Comparison of ENCODE assay signal across 36 mouse cellular contexts in genomic region chr7:30842092-30842491, GRCm38 (mm10). TPM values are rescaled to one million over a fixed set of nuclear protein-coding genes. Genes with fewer than 3 reads are reported as not detected.
DNase-seq lines count a peak whose midpoint lies in the region; ATAC-seq and TF ChIP-seq lines count a peak whose summit lies in the region.
"Had no signal": no experiment of that assay in that cellular context is flagged by ENCODE, and none has a peak within 500 bp of the region (broad histone marks: within the 10 kb centered on the region; RNA-seq: fewer than 3 reads in every experiment).

No protein-coding gene starts in this region.

- H3K36me3 ChIP-seq in heart, embryonic 10.5 days, result no peaks in the 10 kb centered on the region
- no peaks in the 10 kb centered on the region for H3K36me3 ChIP-seq in forebrain, embryonic 11.5 days (ENCODE audit: control insufficient read depth, insufficient read depth, low read length)
- H3K36me3 ChIP-seq: embryonic facial prominence, embryonic 10.5 days; forebrain, embryonic 10.5 days; midbrain, embryonic 10.5 days; neural tube, embryonic 15.5 days; stomach, embryonic 15.5 days had no signal

- no peaks in the 10 kb centered on the region for H3K9me3 ChIP-seq in heart, embryonic 10.5 days
- no peaks in the 10 kb centered on the region for H3K9me3 ChIP-seq in forebrain, embryonic 11.5 days (ENCODE audit: control insufficient read depth, low read length)
- H3K9me3 ChIP-seq: embryonic facial prominence, embryonic 10.5 days; forebrain, embryonic 10.5 days; midbrain, embryonic 10.5 days; neural tube, embryonic 15.5 days; stomach, embryonic 15.5 days had no signal

- no peak overlapping the region for H3K4me2 ChIP-seq in forebrain, embryonic 11.5 days (ENCODE audit: low read depth, low read length, severe bottlenecking)
- H3K4me2 ChIP-seq: neural tube, embryonic 15.5 days; stomach, embryonic 15.5 days had no signal

- no peak overlapping the region for H3K4me3 ChIP-seq in bone marrow macrophage, adult 2 months (ENCODE audit: insufficient read depth, low read length)
- H3K4me3 ChIP-seq in heart, embryonic 10.5 days, result no peak overlapping the region
- H3K4me3 ChIP-seq in forebrain, embryonic 11.5 days (ENCODE audit: low read depth, low read length), result no peak overlapping the region
- H3K4me3 ChIP-seq: embryonic facial prominence, embryonic 10.5 days; forebrain, embryonic 10.5 days; heart, adult 2 months; midbrain, embryonic 10.5 days; neural tube, embryonic 15.5 days; stomach, embryonic 15.5 days had no signal

- no peak overlapping the region for H3K9ac ChIP-seq in forebrain, embryonic 11.5 days (ENCODE audit: low read length)
- H3K9ac ChIP-seq: forebrain, postnatal 0 days; neural tube, embryonic 15.5 days; stomach, embryonic 15.5 days had no signal

- 79% methylated on average over 5 of the region's 5 CpGs for WGBS in heart, embryonic 10.5 days
- 82% methylated on average over 5 of the region's 5 CpGs for WGBS in forebrain, embryonic 11.5 days

- peak; percentile 96 for DNase-seq in 416B (ENCODE audit: low read depth)
- peak; percentile 62 to 71 for DNase-seq in B cell, adult 2 months
- DNase-seq in heart, embryonic 10.5 days (ENCODE audit: low spot score), result no peak
- DNase-seq in adrenal gland, postnatal 4 days (ENCODE audit: low spot score in 2 of 2), result no peak
- no peak for DNase-seq in forebrain, embryonic 11.5 days (ENCODE audit: low spot score)
- DNase-seq: adrenal gland, postnatal 10 days; cerebellum, adult 8-10 months; cerebellum, postnatal 36 days; forebrain, postnatal 0 days; gastrocnemius, postnatal 14 days; heart, adult 2 months; heart, postnatal 4 days; kidney, postnatal 36 days; layer of hippocampus, postnatal 36 days; lung, postnatal 10 days; thymus, postnatal 25 days had no signal

- H3K4me1 ChIP-seq in bone marrow macrophage, adult 2 months (ENCODE audit: control insufficient read depth, insufficient read depth, low read length), result peaks cover 18% of the 10 kb centered on the region
- peaks cover 13% of the 10 kb centered on the region; the same call in 1 of the 2 replicates for H3K4me1 ChIP-seq in heart, embryonic 10.5 days
- no peaks in the 10 kb centered on the region for H3K4me1 ChIP-seq in forebrain, embryonic 11.5 days (replicated peaks; ENCODE audit: control insufficient read depth, insufficient read depth, low read length)
- H3K4me1 ChIP-seq: forebrain, embryonic 10.5 days; stomach, embryonic 15.5 days had no signal

- ATAC-seq in megakaryocyte progenitor cell, adult 5-6 weeks (replicated peaks; ENCODE audit: poor library complexity), result peak; percentile 87
- no peak for ATAC-seq in forebrain, embryonic 11.5 days (replicated peaks; ENCODE audit: low FRiP score)
- ATAC-seq: CD4-positive, CD25-positive, alpha-beta regulatory T cell, adult 4 months; forebrain, postnatal 0 days; hindbrain, embryonic 16.5 days had no signal

- no peaks in the 10 kb centered on the region for H3K27me3 ChIP-seq in heart, embryonic 10.5 days (ENCODE audit: insufficient read depth, poor library complexity, severe bottlenecking)
- no peaks in the 10 kb centered on the region for H3K27me3 ChIP-seq in forebrain, embryonic 11.5 days (ENCODE audit: control insufficient read depth, insufficient read depth, low read length)
- H3K27me3 ChIP-seq: neural tube, embryonic 15.5 days; stomach, embryonic 15.5 days had no signal

- H3K27ac ChIP-seq in bone marrow macrophage, adult 2 months (ENCODE audit: insufficient read depth, low read depth, low read length), result peak overlapping the region; percentile 15; the same call in 1 of the 2 replicates
- H3K27ac ChIP-seq in heart, embryonic 10.5 days, result no peak overlapping the region
- H3K27ac ChIP-seq in forebrain, embryonic 11.5 days (ENCODE audit: low read depth, low read length), result no peak overlapping the region
- H3K27ac ChIP-seq: embryonic facial prominence, embryonic 10.5 days; forebrain, embryonic 10.5 days; heart, adult 2 months; midbrain, embryonic 10.5 days; neural tube, embryonic 15.5 days; stomach, embryonic 15.5 days had no signal

- no peak for TF ChIP-seq POLR2A in bone marrow macrophage, adult 2 months (IDR thresholded peaks at IDR 0.05; ENCODE audit: borderline replicate concordance, low read depth, low read length)

- no peak for TF ChIP-seq CTCF in bone marrow macrophage, adult 2 months (IDR thresholded peaks at IDR 0.05; ENCODE audit: low read depth, low read length)

RNA-seq across cellular contexts. Expression of gene Ffar3, which starts 13.9 kb away (rescaled TPM):
- not detected in 2 replicates for polyA plus RNA-seq in bone marrow macrophage, adult 2 months (2012; ENCODE audit: insufficient read depth, insufficient read length, missing spikeins)
- total RNA-seq in megakaryocyte progenitor cell, adult 5-6 weeks (2015), result not detected in 2 replicates
- not detected in 2 replicates for total RNA-seq in megakaryocyte progenitor cell, adult 5-6 weeks (2017)
- polyA plus RNA-seq in heart, embryonic 10.5 days (2016; fragmentation: Nextera tagmentation; extraction: Ambion mirVana), result 0.10 and 0.17 TPM in 2 replicates
- 1 to 10 TPM in 1 of 2 experiments, under 1 TPM in 1; 0.37 to 1.6 TPM for total RNA-seq in adrenal gland, postnatal 4 days (2021)
- polyA plus RNA-seq in forebrain, embryonic 11.5 days (2014; fragmentation: Nextera tagmentation; extraction: Ambion mirVana), result not detected in 2 replicates
- total RNA-seq: forebrain, postnatal 0 days; gastrocnemius, postnatal 14 days; heart, adult 2 months; heart, postnatal 4 days; layer of hippocampus, adult 8-10 months; layer of hippocampus, postnatal 36 days; left cerebral cortex, postnatal 10 days; liver, adult 2 months; midbrain, postnatal 0 days had no signal
- polyA plus RNA-seq: brain, embryonic 14.5 days; CD4-positive, CD25-positive, alpha-beta regulatory T cell, adult 4 months; embryonic facial prominence, embryonic 10.5 days; forebrain, embryonic 10.5 days; forebrain, postnatal 0 days; heart, adult 2 months; heart, embryonic 16.5 days; kidney, embryonic 14.5 days; liver, adult 2 months; liver, embryonic 16.5 days; midbrain, embryonic 10.5 days; midbrain, postnatal 0 days; neural tube, embryonic 15.5 days had no signal

RNA-seq across cellular contexts. Expression of gene Ffar2, which starts 18.5 kb away (rescaled TPM):
- not detected in 2 replicates for polyA plus RNA-seq in bone marrow macrophage, adult 2 months (2012; ENCODE audit: insufficient read depth, insufficient read length, missing spikeins)
- 8.5 and 8.8 TPM in 2 replicates for total RNA-seq in megakaryocyte progenitor cell, adult 5-6 weeks (2015)
- 25.9 and 31.5 TPM in 2 replicates for total RNA-seq in megakaryocyte progenitor cell, adult 5-6 weeks (2017)
- 0.20 TPM in 1 of 2 replicates, not detected in the other for polyA plus RNA-seq in heart, embryonic 10.5 days (2016; fragmentation: Nextera tagmentation; extraction: Ambion mirVana)
- 1 to 10 TPM; 2.7 to 2.9 TPM for total RNA-seq in adrenal gland, postnatal 4 days (2021)
- polyA plus RNA-seq in forebrain, embryonic 11.5 days (2014; fragmentation: Nextera tagmentation; extraction: Ambion mirVana), result not detected in 2 replicates
- total RNA-seq: ES-E14; forebrain, postnatal 0 days; heart, adult 2 months; heart, postnatal 4 days; layer of hippocampus, postnatal 36 days; midbrain, postnatal 0 days had no signal
- polyA plus RNA-seq: embryonic facial prominence, embryonic 10.5 days; forebrain, embryonic 10.5 days; kidney, embryonic 14.5 days; limb, embryonic 11.5 days; liver, adult 2 months; midbrain, embryonic 10.5 days had no signal

RNA-seq across cellular contexts. Expression of gene Ffar1, which starts 19.3 kb away (rescaled TPM):
- not detected in 2 replicates for polyA plus RNA-seq in bone marrow macrophage, adult 2 months (2012; ENCODE audit: insufficient read depth, insufficient read length, missing spikeins)
- not detected in 2 replicates for total RNA-seq in megakaryocyte progenitor cell, adult 5-6 weeks (2015)
- not detected in 2 replicates for total RNA-seq in megakaryocyte progenitor cell, adult 5-6 weeks (2017)
- not detected in 2 replicates for polyA plus RNA-seq in heart, embryonic 10.5 days (2016; fragmentation: Nextera tagmentation; extraction: Ambion mirVana)
- total RNA-seq in adrenal gland, postnatal 4 days (2021), result under 1 TPM in 1 of 2 experiments, not detected in 1; 0.59 TPM
- polyA plus RNA-seq in forebrain, embryonic 11.5 days (2014; fragmentation: Nextera tagmentation; extraction: Ambion mirVana), result not detected in 2 replicates
- total RNA-seq: forebrain, postnatal 0 days; gastrocnemius, postnatal 14 days; heart, adult 2 months; heart, postnatal 4 days; layer of hippocampus, adult 8-10 months; layer of hippocampus, postnatal 36 days; left cerebral cortex, postnatal 10 days; liver, adult 2 months; midbrain, postnatal 0 days had no signal
- polyA plus RNA-seq: brain, embryonic 14.5 days; embryonic facial prominence, embryonic 10.5 days; forebrain, embryonic 10.5 days; forebrain, postnatal 0 days; hindbrain, embryonic 16.5 days; kidney, embryonic 14.5 days; limb, embryonic 11.5 days; liver, embryonic 16.5 days; midbrain, embryonic 10.5 days; midbrain, postnatal 0 days; neural tube, embryonic 15.5 days had no signal

RNA-seq across cellular contexts. Expression of gene Cd22, which starts 38.0 kb away (rescaled TPM):
- 6.8 and 8.0 TPM in 2 replicates for polyA plus RNA-seq in bone marrow macrophage, adult 2 months (2012; ENCODE audit: insufficient read depth, insufficient read length, missing spikeins)
- total RNA-seq in megakaryocyte progenitor cell, adult 5-6 weeks (2015), result 0.29 and 1.3 TPM in 2 replicates
- total RNA-seq in megakaryocyte progenitor cell, adult 5-6 weeks (2017), result 0.07 and 0.29 TPM in 2 replicates
- not detected in 2 replicates for polyA plus RNA-seq in heart, embryonic 10.5 days (2016; fragmentation: Nextera tagmentation; extraction: Ambion mirVana)
- under 1 TPM; 0.73 to 0.90 TPM for total RNA-seq in adrenal gland, postnatal 4 days (2021)
- not detected in 2 replicates for polyA plus RNA-seq in forebrain, embryonic 11.5 days (2014; fragmentation: Nextera tagmentation; extraction: Ambion mirVana)
- total RNA-seq: forebrain, postnatal 0 days; layer of hippocampus, postnatal 36 days had no signal
- polyA plus RNA-seq: forebrain, embryonic 10.5 days; forebrain, postnatal 0 days; hindbrain, embryonic 16.5 days; limb, embryonic 11.5 days had no signal

RNA-seq across cellular contexts. Expression of gene Krtdap, which starts 54.4 kb away (rescaled TPM):
- not detected in 2 replicates for polyA plus RNA-seq in bone marrow macrophage, adult 2 months (2012; ENCODE audit: insufficient read depth, insufficient read length, missing spikeins)
- not detected in 2 replicates for total RNA-seq in megakaryocyte progenitor cell, adult 5-6 weeks (2015)
- not detected in 2 replicates for total RNA-seq in megakaryocyte progenitor cell, adult 5-6 weeks (2017)
- not detected in 2 replicates for polyA plus RNA-seq in heart, embryonic 10.5 days (2016; fragmentation: Nextera tagmentation; extraction: Ambion mirVana)
- total RNA-seq in adrenal gland, postnatal 4 days (2021), result 1 to 10 TPM; 1.9 to 3.1 TPM
- polyA plus RNA-seq in forebrain, embryonic 11.5 days (2014; fragmentation: Nextera tagmentation; extraction: Ambion mirVana), result not detected in 2 replicates
- total RNA-seq: forebrain, postnatal 0 days; heart, adult 2 months; heart, postnatal 4 days; layer of hippocampus, adult 8-10 months; layer of hippocampus, postnatal 36 days; left cerebral cortex, postnatal 10 days; liver, adult 2 months had no signal
- polyA plus RNA-seq: CD4-positive, CD25-positive, alpha-beta regulatory T cell, adult 4 months; embryonic facial prominence, embryonic 10.5 days; forebrain, embryonic 10.5 days; heart, adult 2 months; kidney, embryonic 14.5 days; limb, embryonic 11.5 days; liver, adult 2 months; midbrain, embryonic 10.5 days; small intestine, adult 2 months had no signal

Comparison
In these comparisons a context has a peak if more than half of its experiments do, and no peak if none do; other contexts are left out.
1. DNase-seq: peak in 416B (single experiment) and B cell, adult 2 months (2 of 2); none in heart, embryonic 10.5 days (single experiment), adrenal gland, postnatal 4 days (0 of 2) and forebrain, embryonic 11.5 days (single experiment).